Mouse (Mus musculus): Measurements from ENCODE around the gene Gm8773.

The Gm8773 gene

DNA sequence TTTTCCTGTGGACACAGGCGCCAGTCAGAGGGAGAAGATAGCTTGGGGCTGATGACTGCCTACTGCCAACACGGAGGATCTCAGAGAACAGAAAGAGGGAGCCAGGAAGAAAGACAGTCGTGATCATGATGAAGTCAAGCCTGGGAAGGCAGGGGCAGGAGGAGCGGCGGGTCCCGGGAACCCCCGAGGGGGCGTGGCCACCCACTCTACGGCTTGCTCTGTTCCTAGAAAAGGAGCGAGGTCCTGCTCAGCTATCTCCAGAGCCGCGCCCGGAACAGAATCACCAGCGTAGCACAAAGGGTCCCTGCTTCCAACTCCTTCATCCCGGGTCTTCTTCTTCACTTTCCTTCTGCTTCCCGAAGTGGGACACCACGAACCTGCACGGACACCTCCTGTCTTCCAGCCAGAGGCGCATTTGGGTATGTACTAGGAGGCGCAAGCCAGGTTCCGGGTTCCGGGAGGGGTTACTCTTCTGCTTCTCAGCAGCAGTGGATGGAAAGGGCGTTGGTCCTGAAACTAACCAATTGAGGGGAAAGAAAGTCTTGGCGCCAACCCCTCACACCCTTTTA lies at the start of gene Gm8773:
Gm8773 (plus strand) TSS at position 51 of the 569 bp plus-strand sequence.
- DNase-seq: no peak

DNA sequence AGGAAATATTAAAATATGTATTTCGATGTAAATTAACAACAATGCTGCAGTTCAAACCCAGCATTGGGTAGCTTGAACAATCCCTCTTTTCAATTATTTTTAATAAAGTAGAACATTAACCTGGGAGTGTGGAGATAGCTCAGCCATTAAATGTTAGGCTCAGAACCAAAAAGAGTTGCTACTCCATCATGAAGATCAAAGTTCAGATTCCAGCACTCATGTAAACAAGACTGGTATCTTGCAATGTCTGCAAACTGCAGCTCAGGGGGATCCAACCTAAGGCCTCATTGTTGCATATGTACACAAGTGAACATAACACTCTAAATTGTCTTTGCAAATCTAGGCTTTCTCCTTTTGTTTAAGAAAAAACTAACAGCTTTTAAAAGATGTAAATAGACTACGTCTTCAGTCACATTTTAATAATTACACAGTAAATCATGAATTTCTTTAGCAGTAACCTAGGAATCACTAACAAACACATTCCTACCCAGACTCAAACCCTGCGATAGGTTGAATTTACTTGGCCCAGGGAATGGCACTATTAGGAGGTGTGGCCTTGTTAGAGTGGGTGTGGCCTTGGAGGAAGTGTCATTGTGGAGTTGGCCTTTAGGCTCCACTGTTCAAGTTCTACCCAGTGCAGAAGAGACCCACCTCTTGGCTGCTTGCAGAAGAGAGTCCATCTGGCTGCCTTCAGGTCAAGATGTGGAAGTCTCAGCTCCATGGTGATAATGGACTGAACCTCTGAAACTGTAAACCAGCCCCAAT lies 39.8 kb upstream of the Gm8773 start:
- no peak for DNase-seq

DNA sequence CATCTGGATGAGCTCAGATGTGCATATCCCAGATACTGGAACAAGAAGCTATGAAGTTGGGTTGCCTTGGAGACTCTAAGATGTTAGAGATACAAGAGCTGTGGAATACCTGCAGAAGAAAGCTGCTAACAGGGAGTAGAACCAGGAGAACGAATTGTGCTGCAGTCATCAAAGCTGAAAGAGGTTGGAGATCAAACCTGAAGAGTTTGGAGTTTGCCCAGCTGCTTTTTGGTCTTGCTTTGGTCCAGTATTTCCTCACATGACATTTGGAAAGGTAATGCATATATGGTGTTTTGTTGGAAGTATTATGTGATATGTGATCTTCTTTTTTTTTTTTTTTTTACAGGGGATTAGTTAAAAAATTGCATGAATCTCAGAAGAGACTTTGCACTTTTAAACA lies 37.5 kb upstream of the Gm8773 start:
- DNase-seq: no peak

DNA sequence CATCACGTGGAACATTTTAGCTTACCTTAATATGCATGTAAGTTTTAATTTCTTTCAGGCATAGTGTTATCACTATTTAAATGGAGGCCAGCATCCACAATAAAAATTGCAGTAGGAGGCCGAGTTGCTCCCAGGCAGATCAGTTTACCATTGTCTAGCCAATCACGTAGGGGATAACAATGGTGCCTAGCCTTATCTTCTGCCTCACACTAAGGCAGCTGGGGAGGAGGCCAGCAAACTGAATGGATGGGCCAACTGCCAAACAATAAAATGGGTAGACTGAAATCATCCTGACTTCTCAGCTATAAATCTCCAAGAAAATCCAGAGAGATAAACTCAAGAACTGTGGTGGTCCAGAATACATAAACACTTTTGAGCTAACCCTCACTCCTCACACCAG lies 33.8 kb upstream of the Gm8773 start:
- DNase-seq: no peak

DNA sequence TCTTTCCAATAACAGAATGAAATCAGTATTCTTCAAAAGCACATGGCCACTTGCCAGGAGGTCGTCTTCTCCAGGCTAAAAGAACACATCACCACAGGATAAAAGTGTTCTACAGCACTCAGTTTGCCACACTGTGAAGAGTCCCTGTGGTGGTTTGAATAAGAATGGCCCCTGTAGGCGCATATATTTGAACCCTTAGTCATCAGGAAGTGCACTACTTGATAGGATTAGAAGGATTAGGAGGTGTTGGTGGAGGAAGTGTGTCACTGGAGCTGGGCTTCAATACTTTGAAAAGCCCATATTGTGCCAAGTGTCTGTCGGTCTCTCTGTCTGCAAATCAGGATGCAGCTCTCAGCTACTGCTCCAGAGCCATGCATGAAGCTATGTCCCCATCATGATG lies 33.2 kb upstream of the Gm8773 start:
- DNase-seq: no peak

DNA sequence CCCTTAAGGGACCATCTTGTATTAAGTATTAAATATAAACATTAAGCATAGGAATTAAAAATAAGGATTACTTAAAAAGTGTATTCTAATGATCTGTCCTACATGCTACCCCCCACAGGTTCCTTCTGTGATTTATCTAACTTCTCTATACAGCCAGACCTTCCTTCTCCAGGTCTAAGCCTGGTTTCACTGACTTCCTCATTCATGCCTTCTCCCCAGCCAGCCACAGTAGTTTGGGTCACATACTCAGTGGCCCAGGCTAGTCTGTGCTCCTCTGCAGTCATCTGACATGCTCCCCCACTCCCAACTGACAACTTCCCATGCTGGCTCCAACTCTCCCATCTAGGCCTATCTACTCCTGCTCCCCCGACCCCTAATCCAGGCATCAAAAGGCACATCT lies 22.5 kb upstream of the Gm8773 start:
- no peak for DNase-seq

DNA sequence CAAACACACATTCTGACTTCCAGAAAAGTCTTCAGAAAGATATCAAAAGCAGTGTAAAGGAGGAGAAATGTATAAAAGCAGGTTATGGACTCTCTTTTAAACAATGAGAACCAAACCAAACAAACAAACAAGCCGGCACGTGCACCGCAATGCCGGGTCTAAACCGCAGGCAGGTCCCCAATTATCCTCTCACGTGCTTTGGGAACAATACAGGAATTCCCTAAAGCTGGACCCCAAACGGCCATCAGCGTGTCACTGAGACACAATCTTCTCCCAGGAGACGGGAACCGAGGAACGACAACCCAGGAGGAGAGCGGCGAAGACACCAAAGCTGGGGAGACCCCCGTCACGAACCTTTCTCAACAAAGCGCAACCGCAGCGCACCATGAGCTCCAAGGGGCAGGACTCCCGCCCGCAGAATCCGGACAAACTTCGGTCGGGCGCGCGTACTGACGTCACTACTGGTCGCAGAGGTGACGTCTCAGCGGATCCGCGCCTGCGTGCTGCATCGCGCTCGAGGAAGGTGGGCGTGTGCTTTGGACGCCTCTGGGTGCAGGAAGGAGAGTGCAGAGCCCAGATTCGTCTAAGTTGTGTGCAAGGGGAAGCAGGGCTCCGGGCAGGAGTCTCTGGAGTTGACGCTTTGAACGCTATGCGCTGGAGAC lies 14.4 kb upstream of the Gm8773 start, which contains the start of gene Gtpbp10:
Gtpbp10 (minus strand) TSS at position 460 of the 662 bp plus-strand sequence.
- peak; percentile 86 for DNase-seq

DNA sequence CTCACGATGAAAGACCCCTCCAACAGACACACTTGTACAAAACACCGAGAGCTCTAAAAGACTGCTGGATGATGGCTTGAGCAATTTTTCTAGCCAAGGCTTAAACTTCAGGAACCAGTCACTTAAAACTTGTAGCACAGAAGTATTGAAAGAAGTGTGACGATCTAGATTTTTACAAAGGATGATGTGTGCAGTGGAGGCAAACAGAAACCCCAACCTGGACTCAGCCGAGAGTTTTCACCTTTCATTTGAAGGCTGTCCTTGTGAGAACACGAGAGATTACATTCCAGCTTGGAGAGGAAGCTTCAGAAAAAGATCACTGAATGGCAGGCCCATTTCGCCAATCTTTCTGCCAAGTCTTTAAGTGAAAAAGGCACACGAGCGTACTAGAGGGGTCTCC lies 13.8 kb upstream of the Gm8773 start:
- DNase-seq: no peak

DNA sequence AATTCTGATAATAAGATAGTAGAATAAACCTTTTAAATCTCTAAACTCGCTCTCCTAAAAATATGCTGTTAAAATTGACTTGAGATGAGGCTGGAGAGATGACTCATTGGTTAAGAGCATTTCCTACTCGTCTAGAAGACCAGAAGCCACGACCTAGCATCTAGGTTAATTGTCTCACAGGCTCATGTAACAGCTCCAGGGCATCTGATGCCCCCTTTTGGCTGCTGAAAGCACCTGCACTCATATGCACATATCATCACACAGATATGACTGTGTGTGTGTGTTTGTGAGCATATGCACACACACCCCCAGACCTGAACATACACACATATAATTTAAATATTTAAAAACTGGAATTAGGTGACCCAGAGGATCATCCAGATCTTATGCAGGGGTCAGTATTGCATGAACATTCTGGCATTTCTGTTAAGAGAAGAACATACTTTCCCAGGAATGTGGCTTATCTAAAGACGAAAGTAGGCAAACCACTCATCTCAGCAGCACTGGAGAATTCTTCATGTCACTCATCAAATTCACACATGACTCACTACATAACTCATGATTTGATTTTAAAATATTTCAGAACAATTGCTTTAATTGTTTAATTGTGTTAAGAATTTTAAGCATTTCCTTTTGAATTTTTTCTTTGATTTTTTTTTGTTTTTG lies 12.4 kb upstream of the Gm8773 start:
- no peak for DNase-seq

DNA sequence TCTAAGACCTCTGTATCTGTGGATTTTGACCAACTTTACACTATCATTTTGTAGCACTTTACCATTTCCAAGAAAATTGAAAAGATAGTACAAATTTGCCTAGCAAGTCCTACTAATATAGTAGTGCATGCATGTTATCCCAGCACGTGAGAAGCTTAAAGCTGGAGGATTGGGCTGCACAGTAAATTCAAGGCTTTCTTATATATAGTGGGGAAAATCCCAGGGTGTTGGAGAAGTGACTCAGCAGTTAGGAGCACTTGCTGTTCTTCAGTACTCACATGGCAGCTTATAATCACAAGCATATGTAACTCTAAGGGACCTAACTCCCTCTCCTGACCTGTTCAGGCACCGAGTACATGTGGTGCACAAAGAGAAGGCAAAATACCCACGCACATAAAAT lies 11.2 kb upstream of the Gm8773 start:
- DNase-seq: no peak

DNA sequence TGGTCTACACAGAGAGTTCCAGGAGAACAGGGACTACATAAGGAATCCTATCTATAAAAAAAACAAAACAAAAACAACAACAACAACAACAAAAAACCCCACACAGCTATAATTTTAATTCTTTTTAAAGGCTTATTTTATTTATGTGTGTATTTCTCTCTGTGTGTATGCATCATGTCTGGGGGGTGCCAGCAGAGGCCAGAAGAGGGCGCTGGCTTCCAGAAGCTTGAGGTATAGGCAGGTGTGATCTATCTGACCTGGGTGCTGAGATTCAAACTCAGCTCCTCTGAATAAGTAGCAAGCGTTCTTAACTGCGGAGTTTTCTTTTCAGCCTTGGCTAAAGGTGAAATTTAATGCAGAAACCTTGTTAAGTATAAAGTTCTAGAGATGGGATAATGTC lies 14.1 kb downstream of the Gm8773 start:
- no peak for DNase-seq

DNA sequence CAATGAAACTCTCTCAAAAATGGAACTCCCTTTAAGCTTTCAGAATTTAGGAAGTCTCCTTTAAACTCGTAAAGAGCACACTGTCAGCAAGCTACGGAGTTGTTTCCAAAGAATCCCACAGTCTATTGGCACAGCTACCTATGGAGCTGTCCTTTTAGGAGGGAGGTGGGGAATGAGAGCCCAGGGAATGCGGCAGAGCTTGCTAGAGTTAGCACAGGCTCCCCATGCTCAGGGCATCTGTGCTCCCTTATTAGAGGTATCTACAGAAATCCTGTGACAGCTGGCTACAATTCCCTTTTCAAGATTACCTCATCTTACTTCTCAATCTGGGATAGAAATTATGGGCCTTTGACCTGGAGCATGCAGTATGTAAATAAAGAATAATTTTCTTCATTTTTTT lies 36.9 kb downstream of the Gm8773 start:
- no peak for DNase-seq

DNA sequence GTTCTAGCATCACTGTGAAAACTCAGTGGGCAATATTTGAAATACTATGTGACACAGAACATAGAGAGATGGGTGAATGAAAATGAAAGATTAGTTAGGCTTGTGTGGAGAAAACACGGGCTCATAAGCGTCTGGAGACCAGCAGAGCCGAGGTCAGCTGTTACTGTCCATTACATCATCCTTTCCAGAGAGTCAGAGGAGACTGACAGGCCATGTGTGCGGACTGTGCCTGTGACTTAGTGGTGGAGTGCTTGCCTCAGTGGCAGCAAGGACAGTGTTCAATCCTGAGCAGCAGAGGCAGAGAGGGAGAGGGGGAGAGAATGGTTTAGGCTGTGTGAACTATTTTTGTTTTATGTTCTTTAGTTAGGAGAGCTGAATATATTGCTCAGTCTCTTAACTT lies 44.7 kb downstream of the Gm8773 start:
- no peak for DNase-seq

DNA sequence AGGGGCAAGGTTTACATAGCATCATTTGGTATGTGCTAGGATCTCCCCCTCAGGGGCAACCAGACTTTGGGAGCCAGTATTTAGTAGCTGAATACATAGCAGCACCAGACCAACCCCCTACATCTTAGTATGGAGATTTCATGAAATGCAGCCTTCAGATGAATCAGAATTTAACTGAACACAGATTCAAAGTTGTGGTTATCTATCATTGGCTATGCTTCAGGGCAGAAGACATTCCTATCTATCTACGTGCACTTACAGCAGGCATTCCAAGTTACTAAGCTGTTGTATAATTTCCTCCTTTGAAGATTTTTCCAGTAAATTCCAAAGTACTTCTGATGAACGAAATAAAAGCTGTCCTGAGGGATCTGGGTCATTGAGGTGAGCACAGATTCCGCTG lies 51.9 kb downstream of the Gm8773 start:
- no peak for DNase-seq
